Mouse (Mus musculus): ENCODE results near the gene Lfng.

DNA sequence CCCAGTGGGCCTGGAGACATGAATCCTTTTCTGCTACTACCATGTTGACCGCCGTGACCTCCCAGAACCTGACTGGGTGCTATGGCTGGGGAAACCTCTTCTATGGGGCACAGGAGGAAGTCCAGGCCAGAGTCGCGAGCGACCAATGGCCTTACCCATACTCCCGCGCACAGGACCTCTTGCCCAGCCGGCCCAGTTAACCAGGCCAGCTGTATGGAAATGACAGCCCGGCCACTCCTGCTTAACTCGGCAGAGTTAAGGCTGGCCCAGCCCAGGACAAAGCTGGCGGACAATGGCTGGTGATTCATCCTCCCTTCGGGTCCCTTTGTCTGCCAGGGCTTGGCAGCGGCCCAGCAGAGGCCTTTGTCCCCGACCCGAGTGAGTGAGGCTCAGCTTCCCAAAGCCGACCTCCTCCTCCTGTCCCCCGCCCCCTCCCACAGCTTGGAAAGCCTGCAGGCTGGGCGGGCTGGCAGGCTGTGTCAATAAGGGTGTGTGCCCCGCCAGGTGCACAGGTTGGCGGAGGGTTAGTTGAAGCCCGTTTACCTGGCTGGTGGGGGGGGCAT, 4.0 kb downstream of the Lfng start:
- TF ChIP-seq GATA1 (IDR thresholded peaks at IDR 0.05; ENCODE audit: low read length) (no peak), TAL1 (IDR thresholded peaks at IDR 0.05; ENCODE audit: low read length) (no peak)

All from erythroblast, embryonic 14.5 days (primary cell).